Mouse (Mus musculus) megakaryocyte-erythroid progenitor cell, adult 5-6 weeks (primary cell): ENCODE measurements around the gene Mycl. TPM values are rescaled to one million over a fixed set of nuclear protein-coding genes. Genes with fewer than 3 reads are reported as not detected.

Experiments
- ATAC-seq: replicated peaks from 2 replicates; pipeline ENCODE4 v1.8.0; 2016; ENCODE audit warnings: mild to moderate bottlenecking, inconsistent platforms; ENCODE audit not compliant: severe bottlenecking, poor library complexity, low FRiP score, low TSS enrichment
- total RNA-seq, 2 experiments: library from RNA; stranded (forward) in 1 of 2; stranded (reverse) in 1 of 2; fragments of 200-1000, 215-1000 nt in 1 of 2; fragments of >200 nt in 1 of 2; fragmentation: Nextera tagmentation in 1 of 2; gene quantifications; 2 replicates each; pipeline ENCODE4 v1.2.3; 2014 to 2017

The Mycl gene
- total RNA-seq (2014; fragmentation: Nextera tagmentation) (not detected in 2 replicates), total RNA-seq (2017) (0.50 and 5.4 TPM in 2 replicates)

- ATAC-seq = peak; percentile 95
Measured at GRCm38 (mm10) chr4:122995404-122996220, at the start of gene Mycl. Gene Mycl, plus strand, starts transcription at chr4:122995652.

- no peak for ATAC-seq
Measured at GRCm38 (mm10) chr4:122947223-122947622, 48.2 kb upstream of the Mycl start.

- no peak for ATAC-seq
Measured at GRCm38 (mm10) chr4:122949096-122949495, 46.4 kb upstream of the Mycl start.

- no peak; the same call in 1 of the 2 replicates for ATAC-seq
Measured at GRCm38 (mm10) chr4:122954680-122955411, 40.6 kb upstream of the Mycl start.

- peak; percentile 99 for ATAC-seq
Measured at GRCm38 (mm10) chr4:122955412-122956136, 39.9 kb upstream of the Mycl start.

GRCm38 (mm10) chr4:122956301-122956700, 39.2 kb upstream of the Mycl start:
- ATAC-seq = no peak

- no peak for ATAC-seq
Measured at GRCm38 (mm10) chr4:122958491-122959031, 36.9 kb upstream of the Mycl start.

GRCm38 (mm10) chr4:122959816-122960215, 35.6 kb upstream of the Mycl start:
- no peak for ATAC-seq

GRCm38 (mm10) chr4:122960321-122961099, 34.9 kb upstream of the Mycl start:
- ATAC-seq = 0 out of 2 replicates have a peak, but pooled peaks have one; percentile 19

GRCm38 (mm10) chr4:122961100-122961567, 34.3 kb upstream of the Mycl start, which contains the start of gene Mfsd2a:
Gene Mfsd2a, minus strand, starts transcription at chr4:122961188.
- ATAC-seq = peak; percentile 60; the same call in 1 of the 2 replicates

- ATAC-seq = no peak
Measured at GRCm38 (mm10) chr4:122961589-122961988, 33.9 kb upstream of the Mycl start.

GRCm38 (mm10) chr4:122962751-122963150, 32.7 kb upstream of the Mycl start:
- no peak for ATAC-seq

- ATAC-seq = no peak
Measured at GRCm38 (mm10) chr4:122968106-122968505, 27.3 kb upstream of the Mycl start.

GRCm38 (mm10) chr4:122971191-122971590, 24.3 kb upstream of the Mycl start:
- no peak for ATAC-seq

- ATAC-seq = no peak
Measured at GRCm38 (mm10) chr4:122971646-122972045, 23.8 kb upstream of the Mycl start.

GRCm38 (mm10) chr4:122972056-122972455, 23.4 kb upstream of the Mycl start:
- ATAC-seq = no peak

GRCm38 (mm10) chr4:122974976-122975520, 20.4 kb upstream of the Mycl start:
- no peak for ATAC-seq

GRCm38 (mm10) chr4:122976885-122977284, 18.6 kb upstream of the Mycl start:
- no peak for ATAC-seq
